Mouse (Mus musculus) midbrain, postnatal 0 days (tissue): Measurements from ENCODE around the gene Insc. TPM values are rescaled to one million over a fixed set of nuclear protein-coding genes. Genes with fewer than 3 reads are reported as not detected.

Experiments
- ATAC-seq: fragments of 200-750 bp; cut with Nextera tagmentation; 2 replicates; pipeline ENCODE4 v1.8.0; 2017; ENCODE audit warnings: moderate number of reproducible peaks, mild to moderate bottlenecking, moderate TSS enrichment, moderate library complexity; ENCODE audit not compliant: low FRiP score
- DNase-seq: peaks from one replicate; pipeline ENCODE4 v3.0.0-alpha.2; 2015; ENCODE audit warnings: low spot score
- H3K27ac ChIP-seq: fragments of 300-500 bp; sonication (generic); 2 replicates; pipeline ENCODE4 v1.5.1; 2014; ENCODE audit warnings: low read depth, mild to moderate bottlenecking, low read length, mixed read lengths
- H3K27me3 ChIP-seq: fragments of 300-500 bp; sonication (generic); 2 replicates; pipeline ENCODE4 v1.6.1; 2014; ENCODE audit warnings: low read length, control low read depth, mixed read lengths; ENCODE audit not compliant: insufficient read depth
- H3K36me3 ChIP-seq: fragments of 300-500 bp; sonication (generic); 2 replicates; pipeline ENCODE4 v1.6.1; 2014; ENCODE audit warnings: low read length, control low read depth, mixed read lengths; ENCODE audit not compliant: insufficient read depth
- H3K4me1 ChIP-seq: fragments of 300-500 bp; sonication (generic); 2 replicates; pipeline ENCODE4 v1.6.1; 2014; ENCODE audit warnings: mild to moderate bottlenecking, control low read depth, antibody characterized with exemption, low read length, mixed read lengths; ENCODE audit not compliant: insufficient read depth
- H3K4me2 ChIP-seq: fragments of 300-500 bp; sonication (generic); 2 replicates; pipeline ENCODE4 v1.6.1; 2014; ENCODE audit warnings: low read depth, mild to moderate bottlenecking, low read length, mixed read lengths; ENCODE audit not compliant: poor library complexity, severe bottlenecking
- H3K4me3 ChIP-seq: fragments of 300-500 bp; sonication (generic); 2 replicates; pipeline ENCODE4 v1.5.1; 2014; ENCODE audit warnings: low read depth, mild to moderate bottlenecking, low read length, moderate library complexity
- H3K9ac ChIP-seq: fragments of 300-500 bp; sonication (generic); replicated peaks from 2 replicates; pipeline ENCODE4 v1.6.1; 2014; ENCODE audit warnings: mild to moderate bottlenecking, low read length, moderate library complexity, mixed read lengths; ENCODE audit not compliant: poor library complexity, severe bottlenecking
- H3K9me3 ChIP-seq: fragments of 300-500 bp; sonication (generic); 2 replicates; pipeline ENCODE4 v1.6.1; 2016; ENCODE audit warnings: low read length, control low read depth
- CTCF ChIP-seq: IDR thresholded peaks from 2 replicates; pipeline ENCODE4 v1.5.1; 2016; ENCODE audit warnings: antibody characterized with exemption, mild to moderate bottlenecking
- WGBS: fragments of 180-500 bp; shearing (Covaris S2); extraction: QIAGEN DNeasy Blood & Tissue Kit; methylation state at CpG from one replicate; pipeline ENCODE4 v1.1.7; 2014; 5-methylcytosine and 5-hydroxymethylcytosine counted together
- polyA plus RNA-seq: library from polyadenylated mRNA; unstranded; fragments of >200 nt; fragmentation: Nextera tagmentation; extraction: Ambion mirVana; gene quantifications from 2 replicates; pipeline ENCODE4 v1.2.1, GENCODE M21; 2015
- total RNA-seq: library from RNA; depleted of rRNA; stranded (reverse); fragments of >200 nt; gene quantifications from 2 replicates; pipeline ENCODE4 v1.2.3, GENCODE M21; 2014

Gene Insc
- total and polyA plus RNA-seq, 2 experiments from 2014 or later, result 1.4 to 2.7 TPM

- Histone ChIP-seq H3K36me3 (no peaks in the 10 kb centered on the region), H3K4me1 (no peaks in the 10 kb centered on the region), H3K27ac (no peak overlapping the region), H3K4me3 (no peak overlapping the region), H3K9me3 (no peaks in the 10 kb centered on the region), H3K9ac (no peak overlapping the region), H3K4me2 (no peak overlapping the region), H3K27me3 (no peaks in the 10 kb centered on the region)
- DNase-seq, result no peak
- no peak for TF ChIP-seq CTCF
- ATAC-seq, result no peak
- 94% methylated on average over 2 of the region's 2 CpGs for WGBS
Observed at GRCm38 (mm10) chr7:114794400-114794799, 50.9 kb downstream of the Insc start.

GRCm38 (mm10) chr7:114802576-114802975, 59.1 kb downstream of the Insc start:
- DNase-seq (no peak), ATAC-seq (no peak)
- no peak overlapping the region for H3K9ac ChIP-seq
- H3K9me3 ChIP-seq, result no peaks in the 10 kb centered on the region
- no peak for TF ChIP-seq CTCF
- H3K27ac ChIP-seq, result no peak overlapping the region
- WGBS, result 78% methylated on average over 8 of the region's 8 CpGs
- no peaks in the 10 kb centered on the region for H3K36me3 ChIP-seq
- H3K4me2 ChIP-seq, result no peak overlapping the region
- no peak overlapping the region for H3K4me3 ChIP-seq
- H3K27me3 ChIP-seq, result no peaks in the 10 kb centered on the region
- H3K4me1 ChIP-seq, result no peaks in the 10 kb centered on the region

- ATAC-seq (no peak), DNase-seq (no peak)
- no peak overlapping the region for H3K9ac ChIP-seq
- no peak overlapping the region for H3K4me3 ChIP-seq
- no peaks in the 10 kb centered on the region for H3K36me3 ChIP-seq
- H3K27me3 ChIP-seq, result no peaks in the 10 kb centered on the region
- H3K27ac ChIP-seq, result no peak overlapping the region
- WGBS, result 86% methylated on average over 2 of the region's 2 CpGs
- H3K4me2 ChIP-seq, result no peak overlapping the region
- H3K4me1 ChIP-seq, result no peaks in the 10 kb centered on the region
- TF ChIP-seq CTCF, result no peak
- no peaks in the 10 kb centered on the region for H3K9me3 ChIP-seq
Observed at GRCm38 (mm10) chr7:114805311-114805710, 61.8 kb downstream of the Insc start.

- Histone ChIP-seq H3K27me3 (no peaks in the 10 kb centered on the region), H3K36me3 (no peaks in the 10 kb centered on the region), H3K9me3 (peaks cover 3% of the 10 kb centered on the region; the same call in 1 of the 2 replicates), H3K9ac (no peak overlapping the region), H3K27ac (no peak overlapping the region), H3K4me3 (no peak overlapping the region), H3K4me1 (no peaks in the 10 kb centered on the region), H3K4me2 (no peak overlapping the region)
- WGBS, result 73% methylated on average over 5 of the region's 5 CpGs
- TF ChIP-seq CTCF, result no peak
- DNase-seq (peak; percentile 29), ATAC-seq (no peak)
Observed at GRCm38 (mm10) chr7:114807343-114807742, 63.8 kb downstream of the Insc start.

- Histone ChIP-seq H3K9ac (no peak overlapping the region), H3K4me2 (no peak overlapping the region), H3K36me3 (no peaks in the 10 kb centered on the region), H3K4me1 (no peaks in the 10 kb centered on the region), H3K27ac (no peak overlapping the region), H3K4me3 (no peak overlapping the region), H3K27me3 (no peaks in the 10 kb centered on the region), H3K9me3 (peaks cover 3% of the 10 kb centered on the region; the same call in 1 of the 2 replicates)
- WGBS, result 93% methylated on average over 3 of the region's 3 CpGs
- ATAC-seq, result no peak
- no peak for DNase-seq
- TF ChIP-seq CTCF, result no peak
Observed at GRCm38 (mm10) chr7:114808341-114808740, 64.8 kb downstream of the Insc start.

- no peaks in the 10 kb centered on the region for H3K9me3 ChIP-seq
- WGBS, result 7% methylated on average over 6 of the region's 6 CpGs
- H3K36me3 ChIP-seq, result no peaks in the 10 kb centered on the region
Observed at GRCm38 (mm10) chr7:114817291-114817806, 73.9 kb downstream of the Insc start.

More at GRCm38 (mm10) chr7:114817291-114817806, 73.9 kb downstream of the Insc start:
- H3K27ac ChIP-seq, result no peak overlapping the region
- no peaks in the 10 kb centered on the region for H3K27me3 ChIP-seq
- peak; percentile 99 for TF ChIP-seq CTCF
- no peak overlapping the region for H3K4me2 ChIP-seq
- H3K4me3 ChIP-seq, result no peak overlapping the region
- ATAC-seq (peak; percentile 89), DNase-seq (peak; percentile 93)
- H3K9ac ChIP-seq, result no peak overlapping the region
- H3K4me1 ChIP-seq, result no peaks in the 10 kb centered on the region
